22 mouse cellular contexts compared by ENCODE assay signal in the genomic region with DNA sequence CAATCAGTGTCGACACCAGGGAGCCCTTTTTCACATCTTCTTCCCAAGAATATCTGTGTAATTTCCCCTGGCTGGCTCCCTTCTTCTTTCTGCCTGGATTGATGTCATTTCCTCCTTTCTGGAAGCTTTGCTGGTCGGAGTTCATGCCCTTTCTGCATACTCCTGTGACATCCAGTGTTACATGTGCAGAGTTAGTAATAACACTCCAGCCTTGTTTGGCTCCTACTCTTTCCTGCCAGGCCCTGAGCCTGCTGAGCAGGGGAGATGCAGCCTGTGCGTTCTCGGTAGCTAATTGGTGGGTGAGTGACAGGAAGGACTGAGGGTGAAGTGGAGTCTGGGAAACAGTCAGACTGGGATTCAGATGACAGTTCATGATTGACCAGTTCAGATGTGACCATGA. TPM values are rescaled to one million over a fixed set of nuclear protein-coding genes. Genes with fewer than 3 reads are reported as not detected.
A peak's percentile ranks its signal among the peaks of the same experiment; 100 is the strongest.
DNase-seq lines count a peak whose midpoint lies in the region; ATAC-seq and TF ChIP-seq lines count a peak whose summit lies in the region.
"Had no signal": no experiment of that assay in that cellular context is flagged by ENCODE, and none has a peak within 500 bp of the region (broad histone marks: within the 10 kb centered on the region; RNA-seq: fewer than 3 reads in every experiment).

No protein-coding gene starts in this region.

- peaks cover 6% of the 10 kb centered on the region; the same call in 1 of the 2 replicates for H3K4me1 ChIP-seq in heart, embryonic 13.5 days
- H3K4me1 ChIP-seq in liver, adult 2 months (ENCODE audit: control insufficient read depth, insufficient read depth, low read length): peaks cover under 1% of the 10 kb centered on the region
- H3K4me1 ChIP-seq in brown adipose tissue, adult 24 weeks (ENCODE audit: control insufficient read depth, insufficient read depth, insufficient read length, low read length): no peaks in the 10 kb centered on the region
- H3K4me1 ChIP-seq: embryonic facial prominence, embryonic 15.5 days; intestine, embryonic 15.5 days; limb, embryonic 13.5 days; stomach, embryonic 15.5 days had no signal

- WGBS in heart, embryonic 13.5 days: 38% methylated on average over 4 of the region's 4 CpGs
- WGBS in liver, adult 2 months: 57% methylated on average over 4 of the region's 4 CpGs

- intact Hi-C loops in heart, postnatal 36 days (cut with DNase I): no loop called here
- intact Hi-C loops in heart, postnatal 10 days (cut with DNase I): no loop called here

- DNase-seq in heart, postnatal 36 days: no peak
- DNase-seq in liver, adult 2 months (ENCODE audit: extremely low read depth, low read depth, low spot score): peak; percentile 46
- DNase-seq in liver: no peak
- peak; percentile 11 to 19 for DNase-seq in heart, postnatal 10 days
- DNase-seq in spleen, adult 12 weeks (ENCODE audit: low spot score): no peak
- DNase-seq in adrenal gland, postnatal 14 days: no peak
- DNase-seq: adrenal gland, postnatal 10 days; cerebellum, adult 9-10 months; gastrocnemius, postnatal 36 days; kidney, postnatal 4 days; right cerebral cortex, adult 18-20 months; right cerebral cortex, postnatal 4 days; thymus, postnatal 25 days had no signal

- peak overlapping the region; percentile 28 for H3K27ac ChIP-seq in heart, embryonic 13.5 days (replicated peaks)
- no peak overlapping the region for H3K27ac ChIP-seq in liver, adult 2 months (replicated peaks; ENCODE audit: insufficient read depth, low read depth, low read length)
- H3K27ac ChIP-seq in brown adipose tissue, adult 24 weeks (replicated peaks; ENCODE audit: low read depth, low read length): 0 out of 2 replicates have a peak overlapping the region, but pooled peaks have one; percentile 17
- H3K27ac ChIP-seq: embryonic facial prominence, embryonic 15.5 days; intestine, embryonic 15.5 days; limb, embryonic 13.5 days; liver, embryonic 15.5 days; stomach, embryonic 15.5 days had no signal

- ATAC-seq in heart, embryonic 13.5 days (ENCODE audit: extremely low read depth, insufficient number of reproducible peaks, low FRiP score, low TSS enrichment): no peak
- ATAC-seq: hindbrain, embryonic 16.5 days; intestine, embryonic 15.5 days had no signal

- no peak overlapping the region for H3K9ac ChIP-seq in heart, embryonic 13.5 days
- H3K9ac ChIP-seq in liver, adult 2 months (ENCODE audit: low read depth, low read length): no peak overlapping the region
- H3K9ac ChIP-seq: embryonic facial prominence, embryonic 15.5 days; intestine, embryonic 15.5 days; limb, embryonic 13.5 days; liver, embryonic 15.5 days; stomach, embryonic 15.5 days had no signal

- no peaks in the 10 kb centered on the region for H3K27me3 ChIP-seq in heart, embryonic 13.5 days (replicated peaks)
- no peaks in the 10 kb centered on the region for H3K27me3 ChIP-seq in liver, adult 2 months (ENCODE audit: control insufficient read depth, insufficient read depth, low read length)
- H3K27me3 ChIP-seq: embryonic facial prominence, embryonic 15.5 days; intestine, embryonic 15.5 days; limb, embryonic 13.5 days; liver, embryonic 15.5 days; stomach, embryonic 15.5 days had no signal

- H3K4me2 ChIP-seq in heart, embryonic 13.5 days: no peak overlapping the region
- H3K4me2 ChIP-seq: embryonic facial prominence, embryonic 15.5 days; intestine, embryonic 15.5 days; limb, embryonic 13.5 days; liver, embryonic 15.5 days; midbrain, embryonic 11.5 days; stomach, embryonic 15.5 days had no signal

- no peaks in the 10 kb centered on the region for H3K9me3 ChIP-seq in heart, embryonic 13.5 days
- H3K9me3 ChIP-seq: embryonic facial prominence, embryonic 15.5 days; intestine, embryonic 15.5 days; limb, embryonic 13.5 days; liver, embryonic 15.5 days; stomach, embryonic 15.5 days had no signal

- no peak for TF ChIP-seq POLR2A in liver, adult 2 months (IDR thresholded peaks at IDR 0.05; ENCODE audit: extremely low read depth, insufficient read depth, low read length)

- no peaks in the 10 kb centered on the region for H3K79me2 ChIP-seq in liver, adult 2 months (ENCODE audit: control insufficient read depth, insufficient read depth, low read length)

- peaks cover 43% of the 10 kb centered on the region for H3K36me3 ChIP-seq in heart, embryonic 13.5 days
- H3K36me3 ChIP-seq in liver, adult 2 months (ENCODE audit: control insufficient read depth, insufficient read depth, low read length): peaks cover 36% of the 10 kb centered on the region

- H3K4me3 ChIP-seq in heart, embryonic 13.5 days: no peak overlapping the region
- H3K4me3 ChIP-seq in liver, adult 2 months (ENCODE audit: insufficient read depth, low read depth, low read length): no peak overlapping the region
- no peak overlapping the region for H3K4me3 ChIP-seq in brown adipose tissue, adult 24 weeks (ENCODE audit: insufficient read depth, low read depth, low read length)
- H3K4me3 ChIP-seq: embryonic facial prominence, embryonic 15.5 days; intestine, embryonic 15.5 days; limb, embryonic 13.5 days; liver, embryonic 15.5 days; stomach, embryonic 15.5 days had no signal

- no peak for TF ChIP-seq CTCF in liver, adult 2 months (IDR thresholded peaks at IDR 0.05; ENCODE audit: low read depth, low read length)

RNA-seq across cellular contexts. Expression of a gene that starts 31.4 kb away (rescaled TPM):
- 27.0 and 29.4 TPM in 2 replicates for polyA plus RNA-seq in heart, embryonic 13.5 days (2015; fragmentation: Nextera tagmentation; extraction: Ambion mirVana)
- 10 to 100 TPM; 33.7 to 34.0 TPM for total RNA-seq in heart, postnatal 36 days (2021)
- total RNA-seq in liver, adult 2 months (2014; rRNA removed): 173 and 178 TPM in 2 replicates
- polyA plus RNA-seq in liver, adult 2 months (2012; rRNA removed): 112 and 125 TPM in 2 replicates
- polyA plus RNA-seq in brown adipose tissue, adult 24 weeks (2012; ENCODE audit: insufficient read depth, insufficient read length, missing spikeins): 101 and 105 TPM in 2 replicates
- 10 to 100 TPM; 43.7 to 45.9 TPM for total RNA-seq in heart, postnatal 10 days (2021)
- 107 and 132 TPM in 2 replicates for total RNA-seq in adrenal gland, postnatal 14 days (2021)

Comparison
In these comparisons a context has a peak if more than half of its experiments do, and no peak if none do; other contexts are left out.
1. DNase-seq: peak in liver, adult 2 months (single experiment) and heart, postnatal 10 days (2 of 2); none in heart, postnatal 36 days (0 of 2), liver (single experiment), spleen, adult 12 weeks (single experiment) and adrenal gland, postnatal 14 days (single experiment).